ENCODE assay signal across 8 mouse cellular contexts in the genomic region with DNA sequence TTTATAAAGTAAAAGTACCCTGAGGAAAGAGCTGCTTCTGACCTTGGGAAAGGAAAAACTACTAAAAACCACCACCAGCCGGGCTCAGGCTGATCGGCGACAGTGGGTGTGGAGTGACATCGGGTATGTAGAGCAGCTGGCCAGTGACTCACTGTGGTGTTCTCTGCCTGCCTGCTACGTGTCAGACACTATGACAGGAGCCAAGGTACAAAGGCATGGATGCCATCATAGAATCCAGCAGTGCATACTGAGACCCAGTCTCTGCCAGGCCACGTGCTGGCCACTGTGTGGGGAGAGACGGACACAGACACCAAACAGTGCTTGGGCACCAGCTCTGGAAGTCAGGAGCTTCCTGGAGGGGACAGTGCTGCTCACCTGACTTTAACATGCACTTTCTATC. TPM values are rescaled to one million over a fixed set of nuclear protein-coding genes. Genes with fewer than 3 reads are reported as not detected.
DNase-seq lines count a peak whose midpoint lies in the region; ATAC-seq lines count a peak whose summit lies in the region.

No protein-coding gene starts in this region.

- peak overlapping the region; percentile 27; the same call in 1 of the 2 replicates for H3K27ac ChIP-seq in intestine, embryonic 14.5 days (ENCODE audit: low read depth)
- H3K27ac ChIP-seq in stomach, embryonic 16.5 days (ENCODE audit: low read length) = peak overlapping the region; percentile 84

- DNase-seq in adrenal gland, adult (ENCODE audit: inconsistent age in 2 of 2, low spot score in 1 of 2) = peak; percentile 66 to 78
- no peak for DNase-seq in adrenal gland, adult 8-10 months
- no peak for DNase-seq in intestine, embryonic 14.5 days (ENCODE audit: low spot score)
- DNase-seq in ovary, postnatal 36 days (ENCODE audit: low spot score) = no peak
- DNase-seq in spleen, postnatal 4 days (ENCODE audit: low spot score in 2 of 2) = no peak

- 0 out of 2 replicates have a peak, but pooled peaks cover 4% of the 10 kb centered on the region for H3K9me3 ChIP-seq in megakaryocyte, embryonic 14.5 days
- H3K9me3 ChIP-seq in intestine, embryonic 14.5 days (ENCODE audit: control insufficient read depth, low read length) = no peaks in the 10 kb centered on the region
- H3K9me3 ChIP-seq in stomach, embryonic 16.5 days (replicated peaks; ENCODE audit: control insufficient read depth, low read length) = no peaks in the 10 kb centered on the region

- H3K4me1 ChIP-seq in megakaryocyte, embryonic 14.5 days = peaks cover 92% of the 10 kb centered on the region
- H3K4me1 ChIP-seq in intestine, embryonic 14.5 days (replicated peaks; ENCODE audit: control insufficient read depth, insufficient read depth, low read length) = peaks cover 6% of the 10 kb centered on the region; the same call in 1 of the 2 replicates
- H3K4me1 ChIP-seq in stomach, embryonic 16.5 days (ENCODE audit: control insufficient read depth, insufficient read depth, low read length) = peaks cover 25% of the 10 kb centered on the region

- no peak overlapping the region for H3K4me2 ChIP-seq in intestine, embryonic 14.5 days (ENCODE audit: low read length)
- peak overlapping the region; percentile 21; the same call in 1 of the 2 replicates for H3K4me2 ChIP-seq in stomach, embryonic 16.5 days (ENCODE audit: low read depth, low read length)

- no peaks in the 10 kb centered on the region for H3K27me3 ChIP-seq in megakaryocyte, embryonic 14.5 days (replicated peaks)
- H3K27me3 ChIP-seq in intestine, embryonic 14.5 days (replicated peaks; ENCODE audit: control insufficient read depth, insufficient read depth, low read length) = no peaks in the 10 kb centered on the region
- H3K27me3 ChIP-seq in stomach, embryonic 16.5 days (ENCODE audit: control insufficient read depth, insufficient read depth, low read length) = no peaks in the 10 kb centered on the region

- H3K9ac ChIP-seq in intestine, embryonic 14.5 days (ENCODE audit: low read length) = no peak overlapping the region
- H3K9ac ChIP-seq in stomach, embryonic 16.5 days (ENCODE audit: low read length) = peak overlapping the region; percentile 55

- ATAC-seq in megakaryocyte, adult 5-6 weeks (ENCODE audit: poor library complexity, severe bottlenecking) = no peak
- peak; percentile 36; the same call in 1 of the 2 replicates for ATAC-seq in intestine, embryonic 14.5 days (replicated peaks; ENCODE audit: low FRiP score, low TSS enrichment, low read depth)
- ATAC-seq in stomach, embryonic 16.5 days (ENCODE audit: insufficient read depth, low FRiP score) = peak; percentile 67; the same call in 1 of the 2 replicates

- H3K36me3 ChIP-seq in megakaryocyte, embryonic 14.5 days (replicated peaks; ENCODE audit: low read length) = peaks cover 71% of the 10 kb centered on the region
- peaks cover 34% of the 10 kb centered on the region for H3K36me3 ChIP-seq in intestine, embryonic 14.5 days (ENCODE audit: control insufficient read depth, insufficient read depth, low read length)
- H3K36me3 ChIP-seq in stomach, embryonic 16.5 days (ENCODE audit: control insufficient read depth, insufficient read depth, low read length) = peaks cover 8% of the 10 kb centered on the region; the same call in 1 of the 2 replicates

- WGBS in intestine, embryonic 14.5 days = 63% methylated on average over 7 of the region's 7 CpGs
- 55% methylated on average over 7 of the region's 7 CpGs for whole genome bisulfite sequencing in stomach, embryonic 16.5 days

- peak overlapping the region; percentile 82 for H3K4me3 ChIP-seq in megakaryocyte, embryonic 14.5 days (replicated peaks)
- no peak overlapping the region for H3K4me3 ChIP-seq in intestine, embryonic 14.5 days (ENCODE audit: low read depth, low read length)
- no peak overlapping the region for H3K4me3 ChIP-seq in stomach, embryonic 16.5 days (replicated peaks; ENCODE audit: low read length)

RNA-seq across cellular contexts. Expression of gene Arfgap3, which starts 5.1 kb away (rescaled TPM):
- 10 to 100 TPM; 28.9 to 47.7 (median 40.1) TPM for total RNA-seq in adrenal gland, adult 8-10 months (2022)
- 4.4 and 22.6 TPM in 2 replicates for polyA plus RNA-seq in megakaryocyte, embryonic 14.5 days (2012; ENCODE audit: insufficient read depth, low replicate concordance)
- total RNA-seq in megakaryocyte, adult 5-6 weeks (2015) = 15.6 and 26.2 TPM in 2 replicates
- 20.9 and 21.6 TPM in 2 replicates for total RNA-seq in megakaryocyte, adult 5-6 weeks (2017)
- polyA plus RNA-seq in intestine, embryonic 14.5 days (2014; fragmentation: Nextera tagmentation; extraction: Ambion mirVana) = 53.5 and 54.6 TPM in 2 replicates
- polyA plus RNA-seq in stomach, embryonic 16.5 days (2015; fragmentation: Nextera tagmentation; extraction: Ambion mirVana) = 79.9 and 80.6 TPM in 2 replicates

Comparison
In these comparisons a context has a peak if more than half of its experiments do, and no peak if none do; other contexts are left out.
1. DNase-seq: peak in adrenal gland, adult (2 of 2); none in adrenal gland, adult 8-10 months (single experiment), intestine, embryonic 14.5 days (single experiment), ovary, postnatal 36 days (single experiment) and spleen, postnatal 4 days (0 of 2).